Comparison of ENCODE assay signal across 8 mouse cellular contexts in the genomic region with DNA sequence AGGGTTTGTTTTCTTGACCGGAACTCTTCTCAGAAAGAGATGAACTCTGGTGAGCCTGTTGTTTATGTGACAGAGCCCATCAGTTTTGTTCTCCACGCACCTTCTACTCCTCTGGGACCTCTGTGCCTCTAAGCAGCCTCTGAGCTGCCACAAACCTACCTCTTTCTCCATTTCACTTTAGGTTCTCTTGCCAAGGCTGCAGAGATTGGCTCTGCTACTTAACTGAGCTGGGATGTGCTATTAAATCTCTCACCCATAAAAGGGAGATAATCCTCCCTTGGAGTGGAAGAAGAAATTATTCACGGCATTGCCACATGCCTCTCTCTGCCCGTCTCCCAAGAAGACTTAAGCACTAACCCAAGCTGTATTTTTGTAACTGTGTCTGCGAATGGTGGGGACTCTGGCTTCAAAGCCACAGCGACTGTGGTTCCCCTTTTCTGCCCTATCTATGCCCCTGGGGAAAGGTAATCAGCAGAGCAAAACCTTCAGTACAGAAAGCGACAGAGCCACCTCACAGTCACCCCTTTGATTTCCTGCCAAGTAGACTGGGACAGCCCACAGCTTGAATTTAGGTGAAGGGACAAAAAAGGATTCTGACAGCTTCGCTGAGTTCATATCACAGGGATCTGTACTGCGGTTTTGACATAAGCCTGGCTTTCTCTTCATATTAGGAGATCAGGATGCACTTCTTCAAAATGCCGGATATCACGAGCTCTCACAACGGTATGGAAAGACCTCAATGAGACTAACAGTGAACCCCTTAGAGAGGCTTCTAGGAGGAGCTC.
DNase-seq lines count a peak whose midpoint lies in the region; ATAC-seq and TF ChIP-seq lines count a peak whose summit lies in the region.

No protein-coding gene starts in this region.

- H3K9ac ChIP-seq in lung, embryonic 14.5 days, result 0 out of 2 replicates have a peak overlapping the region, but pooled peaks have one; percentile 11

- no peak overlapping the region for H3K4me2 ChIP-seq in lung, embryonic 14.5 days

- ATAC-seq in lung, embryonic 14.5 days (ENCODE audit: insufficient read depth), result no peak
- peak; percentile 58 for ATAC-seq in inflammation-experienced regulatory T-cells, adult 6 months

- H3K4me3 ChIP-seq in lung, embryonic 14.5 days (ENCODE audit: low read depth, low read length), result no peak overlapping the region
- no peak overlapping the region for H3K4me3 ChIP-seq in thymus, adult 2 months (ENCODE audit: control insufficient read depth, insufficient read depth, low read length)

- H3K27ac ChIP-seq in lung, embryonic 14.5 days (ENCODE audit: low read depth), result no peak overlapping the region
- no peak overlapping the region for H3K27ac ChIP-seq in thymus, adult 2 months (ENCODE audit: control insufficient read depth, insufficient read depth, low read length)

- no peak for TF ChIP-seq CTCF in lung, embryonic 14.5 days (IDR thresholded peaks at IDR 0.05; ENCODE audit: low read depth)
- TF ChIP-seq CTCF in thymus, adult 2 months (IDR thresholded peaks at IDR 0.05; ENCODE audit: borderline replicate concordance, control insufficient read depth, extremely low read depth, insufficient read depth, low read length, poor library complexity), result no peak

- H3K9me3 ChIP-seq in lung, embryonic 14.5 days (ENCODE audit: low read depth, low read length), result no peaks in the 10 kb centered on the region

- peak; percentile 8 for DNase-seq in cerebellum, adult 8-10 months
- no peak for DNase-seq in cerebellum, postnatal 4 days (ENCODE audit: low spot score in 2 of 2)
- no peak for DNase-seq in lung, embryonic 14.5 days
- no peak for DNase-seq in lung, adult 18-20 months
- peak; percentile 19 for DNase-seq in thymus, adult 2 months
- no peak for DNase-seq in ovary, postnatal 10 days (ENCODE audit: low spot score)
- DNase-seq in right cerebral cortex, adult 18-20 months, result no peak

- TF ChIP-seq POLR2A in thymus, adult 2 months (IDR thresholded peaks at IDR 0.05; ENCODE audit: control insufficient read depth, extremely low read depth, insufficient read depth, low read length, poor library complexity), result no peak

- no peaks in the 10 kb centered on the region for H3K4me1 ChIP-seq in lung, embryonic 14.5 days (ENCODE audit: insufficient read depth)
- 0 out of 2 replicates have a peak, but pooled peaks cover 5% of the 10 kb centered on the region for H3K4me1 ChIP-seq in thymus, adult 2 months (replicated peaks; ENCODE audit: control insufficient read depth, insufficient read depth, low read length)

- H3K36me3 ChIP-seq in lung, embryonic 14.5 days (ENCODE audit: insufficient read depth), result no peaks in the 10 kb centered on the region
- H3K36me3 ChIP-seq in thymus, adult 2 months (ENCODE audit: control insufficient read depth, insufficient read depth, low read length), result no peaks in the 10 kb centered on the region

- WGBS in lung, embryonic 14.5 days, result 43% methylated on average over 12 of the region's 12 CpGs
- 7% methylated on average over 12 of the region's 12 CpGs for WGBS in thymus, adult 2 months

- H3K27me3 ChIP-seq in lung, embryonic 14.5 days (ENCODE audit: insufficient read depth, low read length), result no peaks in the 10 kb centered on the region
- no peaks in the 10 kb centered on the region for H3K27me3 ChIP-seq in thymus, adult 2 months (ENCODE audit: control insufficient read depth, insufficient read depth, low read length)

Comparison
In these comparisons a context has a peak if more than half of its experiments do, and no peak if none do; other contexts are left out.
1. DNase-seq: peak in cerebellum, adult 8-10 months (single experiment) and thymus, adult 2 months (single experiment); none in cerebellum, postnatal 4 days (0 of 2), lung, embryonic 14.5 days (single experiment), lung, adult 18-20 months (0 of 2), ovary, postnatal 10 days (single experiment) and right cerebral cortex, adult 18-20 months (single experiment).